7 mouse cellular contexts compared by ENCODE assay signal in the genomic region with DNA sequence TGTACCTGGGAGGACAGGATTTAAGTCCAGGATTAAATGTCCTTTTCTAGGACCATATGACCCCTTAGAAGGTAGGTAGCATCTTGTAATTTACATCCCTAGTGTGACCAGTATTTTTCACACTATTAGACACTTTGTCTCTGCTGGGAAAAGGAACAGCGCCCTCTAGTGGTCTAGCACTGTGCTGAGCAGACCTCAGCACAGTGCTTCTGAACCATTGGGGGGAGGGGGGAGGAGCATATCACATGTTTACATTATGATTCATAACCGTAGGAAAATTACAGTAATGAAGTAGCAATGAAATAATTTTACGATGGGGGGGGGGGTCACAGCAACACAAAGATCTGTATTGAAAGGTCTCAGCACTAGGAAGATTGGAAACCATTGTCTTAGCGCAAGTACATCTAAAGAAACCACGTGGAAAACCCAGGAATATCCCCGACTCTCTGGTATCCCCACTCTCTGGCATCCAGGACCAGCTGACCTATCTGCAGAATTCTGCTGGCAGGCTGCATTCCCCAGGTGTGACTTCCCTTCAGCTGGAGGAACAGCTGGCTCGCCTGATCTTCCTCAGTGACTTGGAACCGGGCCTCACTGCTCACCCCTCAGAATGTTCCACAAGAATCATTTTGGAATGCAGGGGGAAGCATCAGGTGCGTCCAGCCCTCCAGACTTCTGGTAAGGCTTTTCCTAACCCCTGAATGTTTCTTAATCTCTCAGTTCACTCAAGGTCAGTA. TPM values are rescaled to one million over a fixed set of nuclear protein-coding genes. Genes with fewer than 3 reads are reported as not detected.
A peak's percentile ranks its signal among the peaks of the same experiment; 100 is the strongest.
DNase-seq lines count a peak whose midpoint lies in the region; TF ChIP-seq lines count a peak whose summit lies in the region.

No protein-coding gene starts in this region.

- H3K36me3 ChIP-seq in MEL (ENCODE audit: control insufficient read depth in 1 of 2, insufficient read depth in 2 of 2, low read length in 2 of 2), result no peaks in the 10 kb centered on the region

- H3K4me1 ChIP-seq in MEL (ENCODE audit: control insufficient read depth in 1 of 2, insufficient read depth in 2 of 2, low read length in 2 of 2), result no peaks in the 10 kb centered on the region

- TF ChIP-seq POLR2A in MEL (IDR thresholded peaks at IDR 0.05; ENCODE audit: control insufficient read depth in 1 of 2, insufficient read depth in 1 of 2, low read depth in 1 of 2, low read length in 2 of 2, poor library complexity in 1 of 2), result no peak

- no peaks in the 10 kb centered on the region for H3K79me2 ChIP-seq in MEL (ENCODE audit: control insufficient read depth, insufficient read depth, low read length, poor library complexity)

- TF ChIP-seq EP300 in MEL (IDR thresholded peaks at IDR 0.05; ENCODE audit: low read depth in 1 of 2, low read length in 2 of 2), result no peak

- TF ChIP-seq RAD21 in MEL (IDR thresholded peaks at IDR 0.05; ENCODE audit: low read depth, low read length), result peak; percentile 33

- H3K9ac ChIP-seq in MEL (ENCODE audit: control insufficient read depth, low read depth, low read length, poor library complexity, severe bottlenecking), result no peak overlapping the region

- peak; percentile 62 to 74 (median 72) for TF ChIP-seq CTCF in MEL (IDR thresholded peaks at IDR 0.05 in 2 of 3, conservative IDR thresholded peaks at IDR 0.05 in 1 of 3; ENCODE audit: control insufficient read depth in 1 of 3, insufficient read depth in 1 of 3, low read depth in 2 of 3, low read length in 3 of 3, poor library complexity in 1 of 3, severe bottlenecking in 1 of 3)

- no peaks in the 10 kb centered on the region for H3K9me3 ChIP-seq in MEL (replicated peaks; ENCODE audit: insufficient read depth, low read length)

- H3K4me3 ChIP-seq in MEL (ENCODE audit: control insufficient read depth in 1 of 2, insufficient read depth in 1 of 2, low read depth in 2 of 2, low read length in 2 of 2), result no peak overlapping the region

- H3K27me3 ChIP-seq in MEL (ENCODE audit: control insufficient read depth in 1 of 2, insufficient read depth in 2 of 2, low read length in 2 of 2), result no peaks in the 10 kb centered on the region

- DNase-seq in A20 (ENCODE audit: low read depth, low spot score) (peak; percentile 69), MEL (ENCODE audit: low read depth, low spot score) (peak; percentile 39)
- peak; percentile 36 for DNase-seq in cerebellum, adult 8-10 months
- DNase-seq in gastrocnemius, postnatal 4 days (ENCODE audit: low spot score in 2 of 2), result peak; percentile 39 to 62
- DNase-seq in kidney, postnatal 14 days, result peak; percentile 55
- DNase-seq in lung, postnatal 25 days (ENCODE audit: low spot score), result peak; percentile 36
- DNase-seq in right cerebral cortex, postnatal 4 days, result peak; percentile 62

- H3K27ac ChIP-seq in MEL (ENCODE audit: control insufficient read depth, low read depth, low read length), result no peak overlapping the region

TF ChIP-seq in MEL, 35 proteins besides CTCF, POLR2A, EP300 and RAD21:
- TF ChIP-seq MAZ (IDR thresholded peaks at IDR 0.05; ENCODE audit: low read depth, low read length) (no peak), SMC3 (IDR thresholded peaks at IDR 0.05; ENCODE audit: low read depth, low read length) (peak; percentile 49), CHD1 (IDR thresholded peaks at IDR 0.05; ENCODE audit: low read depth, low read length) (no peak), ELF1 (IDR thresholded peaks at IDR 0.05; ENCODE audit: low read depth, low read length) (no peak)
TF ChIP-seq in MEL: peak in this region for 1.

RNA-seq across cellular contexts. Expression of a gene that starts 2.5 kb away (rescaled TPM):
- total RNA-seq in MEL (2012; rRNA removed), result not detected in 2 replicates
- not detected for polyA plus RNA-seq in MEL (2012; ENCODE audit: insufficient read depth in 1 of 2, insufficient read length in 2 of 2, low read depth in 1 of 2, low replicate concordance in 2 of 2, missing spikeins in 1 of 2)
- total RNA-seq in gastrocnemius, postnatal 4 days (2021), result under 1 TPM; 0.13 to 0.17 TPM

RNA-seq across cellular contexts. Expression of a gene that starts 46.7 kb away (rescaled TPM):
- total RNA-seq in MEL (2012; rRNA removed), result under 0.01 and 0.03 TPM in 2 replicates
- under 1 TPM in 1 of 2 experiments, not detected in 1; 0.01 TPM for polyA plus RNA-seq in MEL (2012; ENCODE audit: insufficient read depth in 1 of 2, insufficient read length in 2 of 2, low read depth in 1 of 2, low replicate concordance in 2 of 2, missing spikeins in 1 of 2)
- 1 to 10 TPM; 1.0 to 1.5 TPM for total RNA-seq in gastrocnemius, postnatal 4 days (2021)

RNA-seq across cellular contexts. Expression of a gene that starts 52.2 kb away (rescaled TPM):
- total RNA-seq in MEL (2012; rRNA removed), result not detected in 2 replicates
- not detected for polyA plus RNA-seq in MEL (2012; ENCODE audit: insufficient read depth in 1 of 2, insufficient read length in 2 of 2, low read depth in 1 of 2, low replicate concordance in 2 of 2, missing spikeins in 1 of 2)
- total RNA-seq in gastrocnemius, postnatal 4 days (2021), result not detected
